ENCODE assay signal across 8 mouse cellular contexts in the genomic region with DNA sequence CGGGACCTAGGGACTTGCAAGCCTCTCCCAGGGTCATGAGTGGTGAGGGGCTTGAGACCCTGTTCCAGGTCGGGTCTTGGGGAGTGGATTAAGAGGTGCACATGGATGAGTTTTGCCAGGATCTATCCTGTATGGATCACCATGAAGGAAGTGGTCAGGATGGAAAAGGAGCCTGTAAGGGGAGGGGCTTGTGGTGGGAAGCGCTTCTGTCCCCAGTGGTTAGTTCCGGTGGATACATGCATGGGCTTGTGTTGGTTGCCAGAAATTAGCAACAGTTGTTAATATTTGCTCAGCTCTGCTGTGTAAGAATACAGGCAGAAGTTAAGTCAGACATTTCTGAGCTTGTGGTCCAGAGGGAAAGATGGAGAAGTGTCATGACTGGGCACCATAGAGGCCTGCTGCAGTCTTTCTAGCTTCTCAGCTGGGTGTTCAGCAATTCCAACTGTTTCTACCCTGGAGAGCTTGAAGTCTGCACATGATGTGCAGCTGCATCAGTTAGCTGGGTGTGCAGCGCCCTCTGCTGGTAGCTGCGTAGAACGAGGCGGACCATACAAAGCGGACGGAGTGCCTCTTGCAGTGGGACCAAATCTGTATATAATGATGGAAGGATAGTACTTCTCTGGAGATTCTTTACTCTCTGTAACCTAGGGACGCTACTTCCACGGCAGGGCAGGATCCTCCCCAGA. TPM values are rescaled to one million over a fixed set of nuclear protein-coding genes. Genes with fewer than 3 reads are reported as not detected.
DNase-seq lines count a peak whose midpoint lies in the region; ATAC-seq and TF ChIP-seq lines count a peak whose summit lies in the region.

No protein-coding gene starts in this region.

- peaks cover 40% of the 10 kb centered on the region for H3K36me3 ChIP-seq in hindbrain, postnatal 0 days (ENCODE audit: insufficient read depth, low read length)
- H3K36me3 ChIP-seq in macrophage (ENCODE audit: inconsistent target): peaks cover 9% of the 10 kb centered on the region; the same call in 1 of the 2 replicates

- no peak overlapping the region for H3K4me2 ChIP-seq in hindbrain, postnatal 0 days (ENCODE audit: low read depth, low read length)

- peak; percentile 97 for TF ChIP-seq CTCF in hindbrain, postnatal 0 days (IDR thresholded peaks at IDR 0.05; ENCODE audit: low read depth)

- H3K4me1 ChIP-seq in hindbrain, postnatal 0 days (ENCODE audit: insufficient read depth, low read length): peaks cover 4% of the 10 kb centered on the region; the same call in 1 of the 2 replicates

- no peaks in the 10 kb centered on the region for H3K9me3 ChIP-seq in hindbrain, postnatal 0 days (ENCODE audit: low read length)

- ATAC-seq in hindbrain, postnatal 0 days: peak; percentile 76

- peak; percentile 65 for DNase-seq in WW6 (ENCODE audit: low read depth, low spot score)
- DNase-seq in cerebellum, postnatal 25 days: peak; percentile 84 to 90
- DNase-seq in frontal cortex, postnatal 25 days (ENCODE audit: low spot score in 2 of 2): peak; percentile 63 to 77
- peak; percentile 93 for DNase-seq in hindbrain, postnatal 0 days (ENCODE audit: low spot score)
- DNase-seq in left cerebral cortex, adult 11 months (ENCODE audit: low spot score): peak; percentile 75
- peak; percentile 78 for DNase-seq in right cerebral cortex, adult 18-20 months
- peak; percentile 55 to 62 for DNase-seq in urinary bladder, adult 18-20 months (ENCODE audit: low spot score in 2 of 2)

- H3K4me3 ChIP-seq in hindbrain, postnatal 0 days (ENCODE audit: low read length): no peak overlapping the region
- no peak overlapping the region for H3K4me3 ChIP-seq in macrophage (ENCODE audit: inconsistent target)

- H3K9ac ChIP-seq in hindbrain, postnatal 0 days (replicated peaks; ENCODE audit: low read length): no peak overlapping the region

- H3K79me2 ChIP-seq in macrophage (ENCODE audit: inconsistent target): no peaks in the 10 kb centered on the region

- H3K27ac ChIP-seq in hindbrain, postnatal 0 days: no peak overlapping the region
- peak overlapping the region; percentile 74 for H3K27ac ChIP-seq in macrophage

- H3K27me3 ChIP-seq in hindbrain, postnatal 0 days (ENCODE audit: insufficient read depth, low read length): no peaks in the 10 kb centered on the region

- 27% methylated on average over 12 of the region's 12 CpGs for WGBS in hindbrain, postnatal 0 days
- WGBS in macrophage (ENCODE audit: missing documents): 42% methylated on average over 12 of the region's 12 CpGs

RNA-seq across cellular contexts. Expression of gene Kif3c, which starts 25.8 kb away (rescaled TPM):
- 142 and 150 TPM in 2 replicates for total RNA-seq in hindbrain, postnatal 0 days (2014; rRNA removed)
- polyA plus RNA-seq in hindbrain, postnatal 0 days (2015; fragmentation: Nextera tagmentation; extraction: Ambion mirVana): 56.0 and 58.5 TPM in 2 replicates
- total RNA-seq in macrophage (2018; cell fraction: chromatin; rRNA removed): 100 to 1,000 TPM in 6 of 26 experiments, 10 to 100 TPM in 17, 1 to 10 TPM in 3; 7.0 to 251 (median 56.0) TPM
- total RNA-seq in macrophage (2018; cell fraction: cytosol; rRNA removed): 10 to 100 TPM in 14 of 26 experiments, 1 to 10 TPM in 12; 8.8 to 42.4 (median 15.7) TPM
- 100 to 1,000 TPM in 1 of 26 experiments, 10 to 100 TPM in 22, 1 to 10 TPM in 3; 6.1 to 117 (median 44.0) TPM for total RNA-seq in macrophage (2018; cell fraction: nucleus; rRNA removed)
- 3.7 to 7.5 TPM (median 5.0 TPM) in 3 replicates for polyA plus RNA-seq in macrophage (2018)

RNA-seq across cellular contexts. Expression of gene Asxl2, which starts 35.9 kb away (rescaled TPM):
- 13.2 and 16.1 TPM in 2 replicates for total RNA-seq in hindbrain, postnatal 0 days (2014; rRNA removed)
- 9.6 and 10.7 TPM in 2 replicates for polyA plus RNA-seq in hindbrain, postnatal 0 days (2015; fragmentation: Nextera tagmentation; extraction: Ambion mirVana)
- 100 to 1,000 TPM in 24 of 26 experiments, 10 to 100 TPM in 2; 91.5 to 291 (median 245) TPM for total RNA-seq in macrophage (2018; cell fraction: chromatin; rRNA removed)
- total RNA-seq in macrophage (2018; cell fraction: cytosol; rRNA removed): 10 to 100 TPM; 16.3 to 48.2 (median 39.4) TPM
- 100 to 1,000 TPM in 17 of 26 experiments, 10 to 100 TPM in 9; 66.2 to 231 (median 132) TPM for total RNA-seq in macrophage (2018; cell fraction: nucleus; rRNA removed)
- polyA plus RNA-seq in macrophage (2018): 15.3 to 18.7 TPM (median 18.4 TPM) in 3 replicates
